Mouse (Mus musculus) liver, embryonic 14.5 days (tissue): ENCODE measurements at regions not wholly inside any gene's neighbourhood (a gene's known extent, or its start where the extent isn't known, plus 50 kb on each side); places are given as distances from the start of the nearest gene placed in this dataset.

Experiments
- ATAC-seq: fragments of 200-750 bp; cut with Nextera tagmentation; 2 replicates; pipeline ENCODE4 v1.8.0; 2017; ENCODE audit warnings: moderate number of reproducible peaks, mild to moderate bottlenecking, moderate library complexity; ENCODE audit not compliant: insufficient read depth
- DNase-seq, 3 experiments: peaks; one replicate each; pipeline ENCODE4 v3.0.0-alpha.2; 2012 to 2013; ENCODE audit warnings: low read depth in 3 of 3, low spot score in 3 of 3
- H3K27ac ChIP-seq: fragments of 300-500 bp; sonication (generic); 2 replicates; pipeline ENCODE4 v1.5.1; 2014; ENCODE audit warnings: moderate library complexity, mild to moderate bottlenecking, control low read depth, inconsistent platforms
- H3K27me3 ChIP-seq: fragments of 300-500 bp; sonication (generic); 2 replicates; pipeline ENCODE4 v1.6.1; 2014; ENCODE audit warnings: mild to moderate bottlenecking, low read length, moderate library complexity; ENCODE audit not compliant: control insufficient read depth, insufficient read depth
- H3K36me3 ChIP-seq: fragments of 300-500 bp; sonication (generic); replicated peaks from 2 replicates; pipeline ENCODE4 v1.6.1; 2014; ENCODE audit warnings: low read depth; ENCODE audit not compliant: control insufficient read depth, insufficient read depth
- H3K4me1 ChIP-seq, 2 experiments: fragments of 200-500 bp in 1 of 2; fragments of 300-500 bp in 1 of 2; sonication (generic) in 1 of 2; replicated peaks; 2 replicates each; pipeline ENCODE4 v1.6.1; 2012 to 2014; ENCODE audit warnings: antibody characterized with exemption in 1 of 2, inconsistent platforms in 1 of 2, low read length in 1 of 2; ENCODE audit not compliant: control insufficient read depth in 2 of 2, insufficient read depth in 2 of 2
- H3K4me2 ChIP-seq: fragments of 300-500 bp; sonication (generic); 2 replicates; pipeline ENCODE4 v1.6.1; 2014; ENCODE audit warnings: low read depth, mild to moderate bottlenecking, control low read depth, moderate library complexity
- H3K4me3 ChIP-seq, 2 experiments: fragments of 200-500 bp in 1 of 2; fragments of 300-500 bp in 1 of 2; sonication (generic) in 1 of 2; 2 replicates each; pipeline ENCODE4 v1.5.1; 2012 to 2014; ENCODE audit warnings: low read depth in 2 of 2, low read length in 2 of 2, mild to moderate bottlenecking in 2 of 2, control low read depth in 1 of 2, inconsistent platforms in 1 of 2, moderate library complexity in 1 of 2; ENCODE audit not compliant: insufficient read depth in 1 of 2
- H3K9ac ChIP-seq: fragments of 300-500 bp; sonication (generic); replicated peaks from 2 replicates; pipeline ENCODE4 v1.6.1; 2014; ENCODE audit warnings: mild to moderate bottlenecking, control low read depth, moderate library complexity
- H3K9me3 ChIP-seq: fragments of 300-500 bp; sonication (generic); 2 replicates; pipeline ENCODE4 v1.6.1; 2016; ENCODE audit warnings: low read length, mixed read lengths; ENCODE audit not compliant: control insufficient read depth
- CTCF ChIP-seq: IDR thresholded peaks from 2 replicates; pipeline ENCODE4 v1.5.1; 2016; ENCODE audit warnings: antibody characterized with exemption, low read depth, control low read depth
- EP300 ChIP-seq: IDR thresholded peaks from 2 replicates; pipeline ENCODE4 v1.6.1; 2016; ENCODE audit warnings: antibody characterized with exemption, low read depth
- WGBS: fragments of 180-500 bp; shearing (Covaris S2); extraction: QIAGEN DNeasy Blood & Tissue Kit; methylation state at CpG from one replicate; pipeline ENCODE4 v1.1.7; 2014; ENCODE audit not compliant: insufficient replicate concordance; 5-methylcytosine and 5-hydroxymethylcytosine counted together

- WGBS: 36% methylated on average over 3 of the region's 3 CpGs
- peaks cover 0 to 3% of the 10 kb centered on the region in 2 experiments; a peak in 1 of 4 replicates for H3K4me1 ChIP-seq
- no peak overlapping the region for H3K4me3 ChIP-seq
- H3K36me3 ChIP-seq: no peaks in the 10 kb centered on the region
- H3K9me3 ChIP-seq: no peaks in the 10 kb centered on the region
- H3K4me2 ChIP-seq: no peak overlapping the region
- H3K27me3 ChIP-seq: no peaks in the 10 kb centered on the region
- TF ChIP-seq CTCF: no peak
- no peak for TF ChIP-seq EP300
- DNase-seq: no peak
- no peak for ATAC-seq
- H3K27ac ChIP-seq: no peak overlapping the region
- no peak overlapping the region for H3K9ac ChIP-seq
Observed at GRCm38 (mm10) chr10:93369737-93370136, 58.8 kb upstream of the Elk3 start.

- H3K27ac ChIP-seq: no peak overlapping the region
- H3K4me2 ChIP-seq: no peak overlapping the region
- no peak overlapping the region for H3K4me3 ChIP-seq
- ATAC-seq: no peak
- no peaks in the 10 kb centered on the region for H3K36me3 ChIP-seq
- H3K4me1 ChIP-seq: peaks cover 0 to 5% of the 10 kb centered on the region in 2 experiments; a peak in 2 of 4 replicates
- TF ChIP-seq EP300 (no peak), CTCF (no peak)
- H3K9ac ChIP-seq: no peak overlapping the region
- no peaks in the 10 kb centered on the region for H3K9me3 ChIP-seq
- H3K27me3 ChIP-seq: no peaks in the 10 kb centered on the region
- no peak for DNase-seq
- WGBS: 51% methylated on average over 6 of the region's 6 CpGs
Observed at GRCm38 (mm10) chr10:93370331-93370730, 59.4 kb upstream of the Elk3 start.

- Histone ChIP-seq H3K36me3 (no peaks in the 10 kb centered on the region), H3K9me3 (no peaks in the 10 kb centered on the region), H3K27ac (no peak overlapping the region), H3K9ac (no peak overlapping the region), H3K27me3 (no peaks in the 10 kb centered on the region), H3K4me1 (peaks cover 0 to 4% of the 10 kb centered on the region in 2 experiments; a peak in 2 of 4 replicates), H3K4me3 (no peak overlapping the region), H3K4me2 (no peak overlapping the region)
- DNase-seq (no peak), ATAC-seq (no peak)
- TF ChIP-seq CTCF: no peak
- TF ChIP-seq EP300: no peak
- 63% methylated on average over 7 of the region's 7 CpGs for WGBS
Observed at GRCm38 (mm10) chr10:93372281-93372680, 61.3 kb upstream of the Elk3 start.

GRCm38 (mm10) chr10:93373265-93373664 is 62.3 kb upstream of the Elk3 start:
- whole genome bisulfite sequencing: 60% methylated on average over 5 of the region's 5 CpGs
- Histone ChIP-seq H3K4me3 (no peak overlapping the region), H3K9me3 (no peaks in the 10 kb centered on the region), H3K27ac (no peak overlapping the region), H3K4me1 (peaks cover 0 to 4% of the 10 kb centered on the region in 2 experiments; a peak in 2 of 4 replicates), H3K9ac (no peak overlapping the region), H3K27me3 (no peaks in the 10 kb centered on the region), H3K4me2 (no peak overlapping the region), H3K36me3 (no peaks in the 10 kb centered on the region)
- TF ChIP-seq CTCF: no peak
- no peak for TF ChIP-seq EP300
- DNase-seq: no peak
- no peak for ATAC-seq

- H3K27me3 ChIP-seq: no peaks in the 10 kb centered on the region
- ATAC-seq (no peak), DNase-seq (no peak)
- no peak overlapping the region for H3K4me3 ChIP-seq
- no peak overlapping the region for H3K27ac ChIP-seq
- TF ChIP-seq CTCF (no peak), EP300 (no peak)
- H3K4me1 ChIP-seq: peaks cover 0 to 4% of the 10 kb centered on the region in 2 experiments; a peak in 2 of 4 replicates
- H3K4me2 ChIP-seq: no peak overlapping the region
- H3K9ac ChIP-seq: no peak overlapping the region
- WGBS: 71% methylated on average over 6 of the region's 6 CpGs
- H3K36me3 ChIP-seq: no peaks in the 10 kb centered on the region
- H3K9me3 ChIP-seq: no peaks in the 10 kb centered on the region
Observed at GRCm38 (mm10) chr10:93373954-93374689, 63.2 kb upstream of the Elk3 start.
